Mouse (Mus musculus) neural tube, embryonic 11.5 days (tissue): ENCODE measurements at regions not wholly inside any gene's neighbourhood (a gene's known extent, or its start where the extent isn't known, plus 50 kb on each side); places are given as distances from the start of the nearest gene placed in this dataset.
"Not testable (repeated sequence)": the region's sequence is repeated elsewhere in the genome, so short reads cannot be mapped to it uniquely, and the experiment has no call there.

Experiments used
- ATAC-seq: fragments of 200-750 bp; cut with Nextera tagmentation; 2 replicates; pipeline ENCODE4 v1.8.0; 2017; ENCODE audit warnings: moderate number of reproducible peaks, mild to moderate bottlenecking, moderate TSS enrichment, moderate library complexity; ENCODE audit not compliant: insufficient read depth, low FRiP score, low TSS enrichment
- DNase-seq: peaks from one replicate; pipeline ENCODE4 v3.0.0-alpha.2; 2015; ENCODE audit warnings: low spot score
- H3K27ac ChIP-seq: fragments of 300-500 bp; sonication (generic); 2 replicates; pipeline ENCODE4 v1.5.1; 2014; ENCODE audit warnings: low read depth, mild to moderate bottlenecking, low read length
- H3K27me3 ChIP-seq: fragments of 300-500 bp; sonication (generic); 2 replicates; pipeline ENCODE4 v1.6.1; 2014; ENCODE audit warnings: mild to moderate bottlenecking, low read length, mixed read lengths; ENCODE audit not compliant: control insufficient read depth, insufficient read depth
- H3K36me3 ChIP-seq: fragments of 300-500 bp; sonication (generic); 2 replicates; pipeline ENCODE4 v1.6.1; 2014; ENCODE audit warnings: mild to moderate bottlenecking, low read length, moderate library complexity, mixed read lengths; ENCODE audit not compliant: control insufficient read depth, insufficient read depth
- H3K4me1 ChIP-seq: fragments of 300-500 bp; sonication (generic); 2 replicates; pipeline ENCODE4 v1.6.1; 2014; ENCODE audit warnings: low read length, mixed read lengths; ENCODE audit not compliant: control insufficient read depth, insufficient read depth
- H3K4me2 ChIP-seq: fragments of 300-500 bp; sonication (generic); 2 replicates; pipeline ENCODE4 v1.6.1; 2014; ENCODE audit warnings: low read depth, mild to moderate bottlenecking, moderate library complexity
- H3K4me3 ChIP-seq: fragments of 300-500 bp; sonication (generic); 2 replicates; pipeline ENCODE4 v1.5.1; 2014; ENCODE audit warnings: low read depth, low read length
- H3K9ac ChIP-seq: fragments of 300-500 bp; sonication (generic); 2 replicates; pipeline ENCODE4 v1.6.1; 2014; ENCODE audit warnings: mild to moderate bottlenecking, low read length
- H3K9me3 ChIP-seq: fragments of 300-500 bp; sonication (generic); 2 replicates; pipeline ENCODE4 v1.6.1; 2016; ENCODE audit warnings: low read length; ENCODE audit not compliant: control insufficient read depth
- WGBS: fragments of 180-500 bp; shearing (Covaris S2); extraction: QIAGEN DNeasy Blood & Tissue Kit; methylation state at CpG from one replicate; pipeline ENCODE4 v1.1.7; 2014; 5-methylcytosine and 5-hydroxymethylcytosine counted together

DNA sequence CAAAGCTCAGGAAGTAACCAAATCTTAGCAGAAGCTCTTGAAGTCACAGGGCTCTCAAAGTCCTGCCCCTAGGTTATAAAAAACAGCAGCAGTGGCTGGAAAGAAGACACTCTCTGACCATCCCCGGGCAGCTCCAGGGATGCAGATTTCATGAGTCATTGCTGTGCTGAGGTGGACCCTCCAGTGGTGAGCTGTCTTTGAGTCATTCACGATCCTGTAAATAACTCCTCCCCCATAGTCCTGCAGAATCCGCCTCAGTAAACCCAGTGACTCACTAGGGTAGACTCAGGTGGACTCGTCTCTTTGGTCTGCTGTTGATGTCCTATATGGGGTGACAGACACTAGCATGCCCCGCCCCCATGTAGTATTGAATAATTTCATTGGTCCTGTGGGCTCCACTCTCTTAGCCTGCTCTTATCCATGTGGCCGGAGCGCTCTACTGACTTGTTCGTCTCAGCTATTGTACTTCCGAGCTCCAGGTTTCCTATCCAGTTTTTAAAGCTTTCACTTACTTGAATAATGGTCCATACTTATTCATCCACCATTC is 164.1 kb upstream of the Hs6st1 start:
- Histone ChIP-seq H3K9me3 (no peaks in the 10 kb centered on the region), H3K4me2 (no peak overlapping the region), H3K9ac (no peak overlapping the region), H3K4me3 (no peak overlapping the region), H3K36me3 (no peaks in the 10 kb centered on the region), H3K4me1 (no peaks in the 10 kb centered on the region), H3K27me3 (no peaks in the 10 kb centered on the region), H3K27ac (no peak overlapping the region)
- 89% methylated on average over 9 of the region's 9 CpGs for WGBS
- no peak for DNase-seq
- ATAC-seq: no peak

GRCm38 (mm10) chr1:35913551-35913950 is 154.6 kb upstream of the Hs6st1 start:
- WGBS: 88% methylated on average over 4 of the region's 4 CpGs
- no peaks in the 10 kb centered on the region for H3K36me3 ChIP-seq
- H3K4me3 ChIP-seq: no peak overlapping the region
- DNase-seq: no peak
- H3K27me3 ChIP-seq: no peaks in the 10 kb centered on the region
- no peaks in the 10 kb centered on the region for H3K9me3 ChIP-seq
- H3K9ac ChIP-seq: no peak overlapping the region
- no peak overlapping the region for H3K4me2 ChIP-seq
- ATAC-seq: no peak
- H3K27ac ChIP-seq: no peak overlapping the region
- no peaks in the 10 kb centered on the region for H3K4me1 ChIP-seq

DNA sequence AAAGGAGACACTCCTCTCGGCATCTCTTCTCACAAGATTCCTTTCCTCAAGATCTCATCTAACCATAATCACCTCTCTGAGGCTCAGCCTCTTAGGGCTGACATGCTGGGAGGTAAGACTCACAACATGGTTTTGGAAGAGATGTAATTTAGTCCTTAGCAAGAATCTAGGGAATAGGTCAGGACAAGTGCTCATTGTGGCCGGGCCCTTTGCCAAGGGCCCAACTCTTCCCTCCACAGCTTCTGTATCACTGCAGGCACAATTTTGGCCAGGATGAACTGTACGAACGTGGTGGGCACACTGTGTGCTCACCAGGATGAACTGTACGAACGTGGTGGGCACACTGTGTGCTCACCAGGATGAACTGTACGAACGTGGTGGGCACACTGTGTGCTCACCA is 154.0 kb upstream of the Hs6st1 start:
- not testable (repeated sequence) for H3K4me2 ChIP-seq, H3K4me3 ChIP-seq, H3K9ac ChIP-seq, H3K4me1 ChIP-seq, H3K27ac ChIP-seq, H3K36me3 ChIP-seq, H3K27me3 ChIP-seq, H3K9me3 ChIP-seq, DNase-seq, ATAC-seq
- WGBS: 90% methylated on average over 8 of the region's 8 CpGs

DNA sequence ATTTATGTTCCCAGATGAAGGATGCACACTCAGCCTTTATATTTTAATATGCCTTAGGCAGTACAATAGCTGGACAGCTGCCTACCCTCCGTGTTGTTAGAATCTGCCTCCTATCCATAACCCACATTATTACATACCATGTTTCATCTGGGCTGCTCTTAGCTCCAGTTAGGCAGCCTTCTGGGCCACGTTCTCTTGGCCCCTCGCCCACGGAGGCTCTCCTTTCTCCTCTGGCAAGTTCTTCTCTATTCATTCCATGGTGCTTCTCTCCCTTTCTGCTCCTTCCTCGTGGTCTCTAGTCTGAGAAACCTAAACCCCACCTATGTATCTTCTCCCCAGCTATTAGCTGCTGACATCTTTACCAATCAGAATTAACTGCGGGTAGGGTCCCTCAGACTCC is 152.7 kb upstream of the Hs6st1 start:
- Histone ChIP-seq H3K9me3 (no peaks in the 10 kb centered on the region), H3K27ac (no peak overlapping the region), H3K4me1 (no peaks in the 10 kb centered on the region), H3K27me3 (no peaks in the 10 kb centered on the region), H3K4me2 (no peak overlapping the region), H3K9ac (no peak overlapping the region), H3K4me3 (no peak overlapping the region), H3K36me3 (no peaks in the 10 kb centered on the region)
- ATAC-seq (no peak), DNase-seq (no peak)
- WGBS: 89% methylated on average over 6 of the region's 6 CpGs

DNA sequence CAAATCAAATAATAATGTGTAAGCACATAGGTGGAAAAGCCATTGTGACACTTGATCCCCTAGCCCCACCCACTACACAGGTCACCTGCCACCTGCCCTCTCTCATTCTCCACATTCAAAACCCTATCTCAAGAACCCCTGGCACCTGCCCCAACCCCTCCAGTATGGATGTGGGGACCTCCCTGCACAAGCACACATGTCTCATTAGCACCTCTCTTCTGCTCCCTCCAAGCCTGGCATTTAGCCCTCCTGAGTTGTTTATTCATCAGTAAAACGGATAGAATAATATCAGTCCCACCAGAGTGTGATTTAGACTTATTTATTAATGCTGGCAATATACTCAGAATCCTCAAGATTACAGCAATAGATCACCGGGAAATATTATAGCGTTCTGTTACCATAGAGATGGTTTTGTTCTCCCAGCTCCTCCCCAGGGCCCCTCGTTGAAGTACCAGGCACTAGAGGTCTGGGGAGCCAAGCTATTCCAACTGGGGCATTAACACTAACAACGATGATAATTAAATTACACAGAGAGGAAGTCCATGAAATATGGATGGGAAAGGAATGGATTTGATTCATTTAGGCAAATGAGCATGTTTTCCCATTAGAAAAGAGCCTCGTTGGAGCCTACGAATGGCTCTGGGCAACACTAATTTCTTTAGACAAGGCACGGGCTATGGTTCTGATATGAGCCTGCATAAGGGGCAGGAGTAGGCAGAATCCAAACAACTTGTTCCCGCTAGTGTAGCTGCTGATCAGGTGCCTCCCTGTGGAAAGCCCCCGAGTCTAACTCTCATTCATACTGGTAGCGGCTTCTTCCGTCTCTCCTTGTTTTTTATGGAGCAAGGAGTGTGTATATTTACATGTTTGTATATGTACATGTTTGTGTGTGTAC is 148.1 kb upstream of the Hs6st1 start:
- Histone ChIP-seq H3K4me1 (no peaks in the 10 kb centered on the region), H3K9ac (no peak overlapping the region), H3K27me3 (no peaks in the 10 kb centered on the region), H3K36me3 (no peaks in the 10 kb centered on the region), H3K4me3 (no peak overlapping the region), H3K9me3 (no peaks in the 10 kb centered on the region), H3K27ac (no peak overlapping the region), H3K4me2 (no peak overlapping the region)
- peak; percentile 23; the same call in 1 of the 2 replicates for ATAC-seq
- WGBS: 77% methylated on average over 12 of the region's 12 CpGs
- DNase-seq: no peak

- Histone ChIP-seq H3K4me1 (no peaks in the 10 kb centered on the region), H3K27ac (no peak overlapping the region)
- DNase-seq: no peak
Measured at GRCm38 (mm10) chr1:35924796-35925195, 143.4 kb upstream of the Hs6st1 start.

GRCm38 (mm10) chr1:35925301-35925700 is 142.9 kb upstream of the Hs6st1 start:
- H3K9ac ChIP-seq: no peak overlapping the region
- H3K4me3 ChIP-seq: no peak overlapping the region
- no peak for ATAC-seq
- no peak for DNase-seq
- H3K4me2 ChIP-seq: no peak overlapping the region
- H3K4me1 ChIP-seq: no peaks in the 10 kb centered on the region
- H3K9me3 ChIP-seq: no peaks in the 10 kb centered on the region
- WGBS: 86% methylated on average over 4 of the region's 4 CpGs
- no peaks in the 10 kb centered on the region for H3K36me3 ChIP-seq
- H3K27ac ChIP-seq: no peak overlapping the region
- H3K27me3 ChIP-seq: no peaks in the 10 kb centered on the region

More at GRCm38 (mm10) chr1:35924796-35925195, 143.4 kb upstream of the Hs6st1 start:
- WGBS: 90% methylated on average over 4 of the region's 4 CpGs
- no peak overlapping the region for H3K9ac ChIP-seq
- no peak overlapping the region for H3K4me2 ChIP-seq
- no peaks in the 10 kb centered on the region for H3K27me3 ChIP-seq
- no peak for ATAC-seq
- no peaks in the 10 kb centered on the region for H3K36me3 ChIP-seq
- no peak overlapping the region for H3K4me3 ChIP-seq
- no peaks in the 10 kb centered on the region for H3K9me3 ChIP-seq

DNA sequence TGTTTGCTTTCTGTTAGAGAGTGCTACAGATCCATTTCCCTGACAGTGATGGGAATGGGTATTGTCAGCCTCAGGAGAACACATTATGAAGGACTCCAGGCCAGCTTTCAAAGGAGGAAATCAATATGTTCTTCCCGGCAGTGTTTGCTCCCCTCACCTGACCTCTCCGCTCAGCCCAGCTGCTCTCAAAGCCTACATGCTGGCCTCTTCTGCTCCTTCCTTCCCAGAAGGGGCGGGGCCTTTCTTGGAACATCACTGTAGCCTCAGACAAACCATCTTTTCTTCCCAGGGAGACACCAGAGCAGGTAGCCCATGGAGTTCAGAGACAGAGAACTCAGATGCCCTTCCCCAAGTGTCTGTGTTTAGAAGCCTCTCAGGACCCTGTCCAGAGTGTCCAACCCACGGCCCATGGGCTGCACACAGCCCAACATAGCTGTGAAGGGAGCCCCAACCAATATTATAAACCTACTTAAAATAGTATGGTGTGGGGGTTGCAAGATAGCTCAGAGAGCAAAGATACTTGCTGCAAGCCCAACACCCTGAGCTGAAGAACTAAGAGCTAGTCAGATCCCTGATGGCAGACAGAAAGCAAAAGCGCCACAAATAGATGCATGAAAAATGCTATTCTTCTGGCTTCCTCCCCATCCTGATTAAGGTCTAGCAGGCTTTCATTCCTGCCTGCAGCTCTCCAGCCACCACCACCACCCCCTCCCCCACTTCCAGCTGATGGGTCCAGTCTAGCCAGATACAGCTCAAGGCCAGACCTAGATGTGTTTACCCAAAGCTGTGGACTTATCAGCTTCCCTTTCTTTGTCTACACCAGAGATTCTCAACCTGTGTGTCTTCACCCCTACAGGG is 141.8 kb upstream of the Hs6st1 start:
- 0 out of 2 replicates have a peak overlapping the region, but pooled peaks have one; percentile 4 for H3K27ac ChIP-seq
- DNase-seq: no peak
- H3K36me3 ChIP-seq: no peaks in the 10 kb centered on the region
- no peak for ATAC-seq
- no peak overlapping the region for H3K9ac ChIP-seq
- H3K4me3 ChIP-seq: no peak overlapping the region
- no peaks in the 10 kb centered on the region for H3K9me3 ChIP-seq
- 74% methylated on average over 5 of the region's 5 CpGs for WGBS
- no peak overlapping the region for H3K4me2 ChIP-seq
- no peaks in the 10 kb centered on the region for H3K27me3 ChIP-seq
- no peaks in the 10 kb centered on the region for H3K4me1 ChIP-seq
